Mouse (Mus musculus) intestine, embryonic 14.5 days (tissue): Measurements from ENCODE around the gene Rab3c. TPM values are rescaled to one million over a fixed set of nuclear protein-coding genes. Genes with fewer than 3 reads are reported as not detected.

Experiments used
- ATAC-seq: fragments of 200-750 bp; cut with Nextera tagmentation; replicated peaks from 2 replicates; pipeline ENCODE4 v1.8.0; 2017; ENCODE audit warnings: low read depth, moderate number of reproducible peaks, moderate TSS enrichment, moderate library complexity; ENCODE audit not compliant: low FRiP score, low TSS enrichment
- DNase-seq: peaks from one replicate; pipeline ENCODE4 v3.0.0-alpha.2; 2018; ENCODE audit warnings: low spot score
- H3K27ac ChIP-seq: fragments of 300-500 bp; sonication (generic); 2 replicates; pipeline ENCODE4 v1.5.1; 2014; ENCODE audit warnings: low read depth, mild to moderate bottlenecking, control low read depth
- H3K27me3 ChIP-seq: fragments of 300-500 bp; sonication (generic); replicated peaks from 2 replicates; pipeline ENCODE4 v1.6.1; 2014; ENCODE audit warnings: low read length, control low read depth; ENCODE audit not compliant: control insufficient read depth, insufficient read depth
- H3K36me3 ChIP-seq: fragments of 300-500 bp; sonication (generic); 2 replicates; pipeline ENCODE4 v1.6.1; 2014; ENCODE audit warnings: low read length, control low read depth; ENCODE audit not compliant: control insufficient read depth, insufficient read depth
- H3K4me1 ChIP-seq: fragments of 300-500 bp; sonication (generic); replicated peaks from 2 replicates; pipeline ENCODE4 v1.6.1; 2014; ENCODE audit warnings: low read length, control low read depth, mixed read lengths; ENCODE audit not compliant: control insufficient read depth, insufficient read depth
- H3K4me2 ChIP-seq: fragments of 300-500 bp; sonication (generic); 2 replicates; pipeline ENCODE4 v1.6.1; 2014; ENCODE audit warnings: low read length
- H3K4me3 ChIP-seq: fragments of 300-500 bp; sonication (generic); 2 replicates; pipeline ENCODE4 v1.5.1; 2014; ENCODE audit warnings: low read depth, low read length, control low read depth, mixed read lengths
- H3K9ac ChIP-seq: fragments of 300-500 bp; sonication (generic); 2 replicates; pipeline ENCODE4 v1.6.1; 2014; ENCODE audit warnings: mild to moderate bottlenecking, low read length
- H3K9me3 ChIP-seq: fragments of 300-500 bp; sonication (generic); 2 replicates; pipeline ENCODE4 v1.6.1; 2016; ENCODE audit warnings: low read length, control low read depth; ENCODE audit not compliant: control insufficient read depth
- WGBS: fragments of 180-500 bp; shearing (Covaris S2); extraction: QIAGEN DNeasy Blood & Tissue Kit; methylation state at CpG from one replicate; pipeline ENCODE4 v1.1.7; 2014; 5-methylcytosine and 5-hydroxymethylcytosine counted together
- polyA plus RNA-seq: library from polyadenylated mRNA; unstranded; fragments of >200 nt; fragmentation: Nextera tagmentation; extraction: Ambion mirVana; gene quantifications from 2 replicates; pipeline ENCODE4 v1.2.1, GENCODE M21; 2014

Rab3c gene
- polyA plus RNA-seq, 1 experiment from 2014 or later: 5.5 TPM

- Histone ChIP-seq H3K4me2 (no peak overlapping the region), H3K9me3 (no peaks in the 10 kb centered on the region), H3K9ac (no peak overlapping the region), H3K27ac (no peak overlapping the region), H3K36me3 (no peaks in the 10 kb centered on the region), H3K4me3 (no peak overlapping the region), H3K4me1 (no peaks in the 10 kb centered on the region), H3K27me3 (no peaks in the 10 kb centered on the region)
- DNase-seq (no peak), ATAC-seq (no peak)
- 68% methylated on average over 6 of the region's 6 CpGs for WGBS
These were observed 183.3 kb downstream of the Rab3c start for GRCm38 (mm10) chr13:110097424-110098050.

GRCm38 (mm10) chr13:110094998-110095397, 185.8 kb downstream of the Rab3c start:
- H3K9me3 ChIP-seq: no peaks in the 10 kb centered on the region
- no peaks in the 10 kb centered on the region for H3K4me1 ChIP-seq
- no peak overlapping the region for H3K4me3 ChIP-seq
- no peak for DNase-seq
- H3K27me3 ChIP-seq: no peaks in the 10 kb centered on the region
- no peak overlapping the region for H3K4me2 ChIP-seq
- 74% methylated on average over 6 of the region's 6 CpGs for WGBS
- H3K36me3 ChIP-seq: no peaks in the 10 kb centered on the region
- no peak overlapping the region for H3K9ac ChIP-seq
- no peak for ATAC-seq
- no peak overlapping the region for H3K27ac ChIP-seq

DNA sequence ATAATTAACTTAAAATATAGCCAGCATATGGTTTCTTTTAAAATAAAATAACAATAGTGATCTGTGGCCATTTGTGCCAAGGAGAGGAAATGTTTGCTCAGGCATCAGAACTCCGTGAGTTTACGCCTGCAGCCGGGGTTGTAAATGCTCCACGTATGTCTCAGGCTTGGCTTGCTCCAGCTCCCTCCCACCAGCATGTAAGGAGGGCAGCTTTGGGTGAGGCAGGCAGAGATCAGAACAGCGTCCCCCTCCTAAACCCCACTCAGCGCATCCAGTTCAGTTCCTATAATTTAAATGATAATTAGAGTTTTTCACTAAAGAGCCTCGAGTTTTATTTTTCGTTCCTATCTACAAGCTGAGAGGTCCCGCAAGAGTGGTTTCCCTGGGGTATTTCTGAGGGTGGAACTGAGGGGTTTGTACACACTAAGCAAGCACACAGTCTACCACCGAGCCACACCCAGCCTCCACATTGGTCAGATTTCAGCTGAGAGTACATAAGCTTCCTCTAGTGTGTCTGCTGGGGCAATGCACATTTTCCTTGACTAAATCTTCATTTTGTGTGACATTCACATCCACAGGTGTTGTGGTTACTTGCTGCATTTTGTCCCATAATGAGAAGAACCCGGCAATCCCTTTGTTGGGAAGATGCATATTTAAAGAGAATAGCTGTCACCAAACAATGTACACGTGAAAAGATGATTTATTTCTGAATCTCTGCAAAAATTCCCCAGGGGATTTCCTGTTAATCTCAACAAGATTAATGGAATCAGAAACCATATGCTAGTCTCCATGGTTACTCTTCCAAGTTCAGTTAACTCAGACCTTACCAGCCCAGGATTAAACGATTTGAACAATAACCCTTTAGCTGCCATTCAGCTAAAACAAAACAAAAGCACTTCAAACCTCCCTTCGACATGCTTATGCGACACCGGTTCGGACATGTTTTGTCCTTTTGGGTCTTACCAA, 186.8 kb downstream of the Rab3c start:
- no peak overlapping the region for H3K4me3 ChIP-seq
- H3K27ac ChIP-seq: no peak overlapping the region
- WGBS: 64% methylated on average over 17 of the region's 17 CpGs
- ATAC-seq (no peak), DNase-seq (no peak)
- H3K4me1 ChIP-seq: no peaks in the 10 kb centered on the region
- H3K4me2 ChIP-seq: no peak overlapping the region
- H3K9ac ChIP-seq: no peak overlapping the region
- no peaks in the 10 kb centered on the region for H3K36me3 ChIP-seq
- H3K9me3 ChIP-seq: no peaks in the 10 kb centered on the region
- no peaks in the 10 kb centered on the region for H3K27me3 ChIP-seq

GRCm38 (mm10) chr13:110083961-110084360, 196.8 kb downstream of the Rab3c start:
- H3K4me3 ChIP-seq: no peak overlapping the region
- ATAC-seq (no peak), DNase-seq (no peak)
- H3K36me3 ChIP-seq: no peaks in the 10 kb centered on the region
- H3K4me1 ChIP-seq: no peaks in the 10 kb centered on the region
- no peak overlapping the region for H3K9ac ChIP-seq
- no peaks in the 10 kb centered on the region for H3K27me3 ChIP-seq
- no peaks in the 10 kb centered on the region for H3K9me3 ChIP-seq
- no peak overlapping the region for H3K27ac ChIP-seq
- no peak overlapping the region for H3K4me2 ChIP-seq
- WGBS: 85% methylated on average over 8 of the region's 8 CpGs

- no peaks in the 10 kb centered on the region for H3K27me3 ChIP-seq
- DNase-seq (no peak), ATAC-seq (no peak)
- H3K9me3 ChIP-seq: no peaks in the 10 kb centered on the region
- H3K4me3 ChIP-seq: no peak overlapping the region
- H3K4me1 ChIP-seq: no peaks in the 10 kb centered on the region
- H3K9ac ChIP-seq: no peak overlapping the region
- no peaks in the 10 kb centered on the region for H3K36me3 ChIP-seq
- no peak overlapping the region for H3K4me2 ChIP-seq
- H3K27ac ChIP-seq: no peak overlapping the region
These were observed 199.6 kb downstream of the Rab3c start for GRCm38 (mm10) chr13:110081174-110081573.

DNA sequence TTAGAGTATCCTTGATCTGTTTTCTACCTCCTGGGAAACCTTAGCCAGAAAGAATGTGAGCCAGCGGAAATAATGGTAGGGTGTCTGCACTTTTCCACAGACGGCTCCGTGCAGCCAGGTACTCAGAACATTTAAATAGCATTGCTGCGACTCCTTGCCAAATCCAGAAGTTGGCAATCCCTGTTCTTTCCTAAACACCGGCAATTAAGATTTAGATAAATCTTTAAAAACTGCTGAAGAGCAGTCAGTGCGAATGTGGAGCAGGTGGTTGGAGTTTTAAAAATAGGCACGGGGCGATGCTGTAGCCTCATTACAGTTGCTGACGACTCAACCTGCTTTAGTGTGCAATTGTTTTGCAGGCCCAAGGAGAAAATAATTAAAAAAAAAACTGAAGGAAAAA, 205.2 kb downstream of the Rab3c start:
- ATAC-seq: no peak
- Histone ChIP-seq H3K4me1 (no peaks in the 10 kb centered on the region), H3K4me2 (no peak overlapping the region), H3K9ac (no peak overlapping the region), H3K4me3 (no peak overlapping the region), H3K9me3 (no peaks in the 10 kb centered on the region), H3K27ac (no peak overlapping the region), H3K36me3 (no peaks in the 10 kb centered on the region), H3K27me3 (no peaks in the 10 kb centered on the region)
- no peak for DNase-seq
- WGBS: 84% methylated on average over 9 of the region's 9 CpGs

GRCm38 (mm10) chr13:110074180-110074579, 206.6 kb downstream of the Rab3c start:
- Histone ChIP-seq H3K9me3 (no peaks in the 10 kb centered on the region), H3K4me1 (no peaks in the 10 kb centered on the region), H3K36me3 (no peaks in the 10 kb centered on the region), H3K4me2 (no peak overlapping the region), H3K4me3 (no peak overlapping the region), H3K27ac (no peak overlapping the region), H3K9ac (no peak overlapping the region), H3K27me3 (no peaks in the 10 kb centered on the region)
- no peak for ATAC-seq
- no peak for DNase-seq
- 73% methylated on average over 2 of the region's 2 CpGs for WGBS

DNA sequence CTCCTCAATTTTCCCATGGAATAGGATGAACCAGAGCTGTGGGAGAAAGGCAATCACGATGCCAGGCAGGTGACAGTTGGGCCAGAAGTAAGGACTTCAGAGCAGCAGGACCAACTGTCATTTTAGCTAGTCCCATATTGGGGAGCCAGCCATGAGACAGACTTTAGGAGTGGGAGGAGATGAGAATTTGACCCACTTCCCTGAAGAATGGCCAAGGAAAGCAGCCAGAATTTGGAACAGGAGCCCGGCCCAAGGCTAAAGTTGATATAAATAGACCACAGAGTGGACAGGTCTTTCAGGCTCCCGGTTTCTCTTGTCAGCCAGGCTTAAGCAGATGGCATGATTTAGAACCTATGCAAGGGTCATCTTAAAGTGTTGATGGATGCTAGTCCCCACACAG, 213.6 kb downstream of the Rab3c start:
- Histone ChIP-seq H3K36me3 (no peaks in the 10 kb centered on the region), H3K4me3 (no peak overlapping the region), H3K4me2 (no peak overlapping the region), H3K9me3 (no peaks in the 10 kb centered on the region), H3K27ac (no peak overlapping the region), H3K4me1 (no peaks in the 10 kb centered on the region), H3K27me3 (no peaks in the 10 kb centered on the region), H3K9ac (no peak overlapping the region)
- DNase-seq (no peak), ATAC-seq (no peak)
- WGBS: 74% methylated on average over 3 of the region's 3 CpGs
